Mouse (Mus musculus) liver, adult 2 months (tissue): Measurements from ENCODE around the gene Vcan.

Experiments
- CTCF ChIP-seq: fragments of 200-500 bp; IDR thresholded peaks from 2 replicates; pipeline ENCODE4 v1.5.1; 2011; ENCODE audit warnings: low read depth, low read length, control low read depth
- POLR2A ChIP-seq: fragments of 200-500 bp; IDR thresholded peaks from 2 replicates; pipeline ENCODE4 v1.6.1; 2011; ENCODE audit warnings: low read length, control low read depth; ENCODE audit not compliant: insufficient read depth; ENCODE audit errors: extremely low read depth

DNA sequence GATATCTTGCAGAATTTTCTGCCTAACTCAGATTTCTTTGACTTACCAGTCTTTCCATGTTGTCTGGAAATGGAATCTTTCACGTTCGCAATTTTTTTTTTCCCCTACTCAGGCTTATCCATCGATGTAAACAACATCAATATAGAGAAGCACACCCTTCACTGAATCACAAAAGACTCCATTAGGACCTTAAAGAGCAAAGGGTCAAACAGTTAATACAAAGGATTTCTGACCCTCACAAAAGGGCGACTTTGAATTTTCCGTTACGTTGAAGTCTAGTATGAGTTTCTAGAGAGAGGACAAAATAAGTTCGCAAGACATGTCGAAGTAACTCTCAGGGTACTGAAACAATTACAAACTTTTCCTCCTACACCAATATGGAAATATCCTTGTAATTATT lies 892 bp upstream of the Vcan start:
- no peak for TF ChIP-seq CTCF
- no peak for TF ChIP-seq POLR2A
